Mouse (Mus musculus) lung, postnatal 25 days (tissue): ENCODE data around the gene Retn.

ENCODE experiments used
- DNase-seq: peaks from one replicate; pipeline ENCODE4 v3.0.0; 2022; ENCODE audit warnings: low spot score

Retn gene

DNA sequence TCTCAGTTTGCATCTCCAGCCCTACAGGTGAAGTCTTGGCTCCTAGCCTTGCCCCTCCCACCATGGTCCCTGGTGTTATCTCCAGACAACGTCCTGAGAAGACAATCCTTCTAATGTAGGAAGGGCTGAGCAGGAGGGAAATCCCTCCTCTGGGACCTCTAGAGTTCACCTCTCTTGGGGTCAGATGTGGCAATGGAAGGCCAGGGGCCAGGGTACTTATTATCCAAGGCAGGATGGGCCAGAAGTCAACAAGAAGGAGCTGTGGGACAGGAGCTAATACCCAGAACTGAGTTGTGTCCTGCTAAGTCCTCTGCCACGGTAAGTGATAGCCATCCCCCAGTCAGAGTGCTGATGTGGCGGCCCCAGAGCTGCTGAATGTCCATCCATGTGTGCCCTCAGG lies at the start of gene Retn:
Gene Retn (plus strand): TSS at position 245 of the 400 bp plus-strand sequence.
- no peak for DNase-seq

DNA sequence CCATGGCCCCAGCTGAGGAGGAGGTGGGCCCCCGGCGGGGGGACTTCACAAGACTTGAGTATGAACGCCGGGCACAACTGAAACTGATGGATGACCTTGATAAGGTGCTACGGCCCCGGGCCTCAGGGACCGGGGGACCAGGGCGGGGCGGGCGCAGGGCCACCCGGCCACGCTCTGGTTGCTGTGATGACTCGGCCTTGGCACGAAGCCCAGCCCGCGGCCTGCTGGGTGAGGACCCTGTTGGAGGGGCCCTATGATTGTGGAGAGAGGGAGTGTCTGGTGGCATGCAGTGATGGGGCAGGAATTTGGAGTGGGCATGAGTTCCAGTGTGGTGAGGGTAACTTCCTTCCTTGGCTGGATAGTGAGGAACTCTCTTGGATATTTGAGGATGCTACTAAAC lies 49.0 kb upstream of the Retn start:
- DNase-seq, result no peak

DNA sequence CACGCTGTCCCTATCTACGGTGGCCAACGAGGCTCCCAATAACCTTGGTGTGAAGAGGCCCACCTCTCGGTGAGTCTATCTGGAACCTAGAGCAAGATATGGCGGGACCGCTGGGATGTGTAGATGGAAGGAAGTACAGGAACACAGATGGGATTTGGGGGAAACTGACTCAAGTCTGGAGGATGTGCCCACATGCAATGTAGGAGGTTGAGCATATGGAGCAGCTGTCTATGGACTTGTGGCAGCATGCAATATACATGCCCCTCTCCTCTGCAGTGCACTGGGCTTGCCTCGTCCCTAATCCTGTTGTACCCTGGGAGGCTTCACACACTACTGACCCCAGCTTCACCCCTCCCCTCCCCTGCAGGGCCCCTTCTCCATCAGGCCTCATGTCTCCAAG lies 47.7 kb upstream of the Retn start:
- DNase-seq, result no peak

DNA sequence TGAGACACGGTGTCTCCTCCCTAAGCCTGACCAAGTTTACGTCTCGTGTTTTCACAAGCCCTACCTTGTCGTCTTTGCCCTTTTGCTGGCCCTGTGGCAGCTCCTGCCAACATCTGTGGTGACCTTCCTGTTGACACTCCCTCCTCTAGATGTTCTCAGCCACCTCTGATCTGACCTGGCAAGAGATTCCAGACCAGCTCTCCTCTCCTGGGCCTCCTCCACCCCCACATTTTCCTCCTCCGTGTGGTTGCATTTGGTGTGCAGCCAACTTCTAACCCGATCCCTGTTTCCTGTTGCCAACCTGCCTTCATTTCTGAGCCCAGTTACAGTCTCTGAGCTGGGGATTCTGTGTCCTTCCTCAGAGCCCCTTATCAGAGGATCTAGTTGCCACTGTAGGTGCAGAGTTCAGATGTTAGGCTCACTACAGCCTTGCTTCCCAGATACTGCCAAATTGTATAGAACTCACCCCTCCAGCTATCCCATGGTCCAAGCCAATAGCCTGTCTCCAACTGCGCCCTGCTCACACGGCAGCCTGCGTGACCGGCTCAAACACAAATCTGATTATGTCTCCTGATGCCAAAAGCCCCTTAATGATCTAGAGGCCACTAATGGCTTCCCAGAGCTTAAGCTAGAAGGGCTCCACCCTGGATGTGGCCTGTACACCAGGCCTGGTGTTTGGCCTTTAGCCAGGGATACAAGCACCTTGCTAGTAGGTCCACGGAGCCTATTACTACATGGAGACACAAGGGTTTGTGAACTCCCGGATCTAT lies 46.3 kb upstream of the Retn start:
- peak; percentile 67 for DNase-seq

DNA sequence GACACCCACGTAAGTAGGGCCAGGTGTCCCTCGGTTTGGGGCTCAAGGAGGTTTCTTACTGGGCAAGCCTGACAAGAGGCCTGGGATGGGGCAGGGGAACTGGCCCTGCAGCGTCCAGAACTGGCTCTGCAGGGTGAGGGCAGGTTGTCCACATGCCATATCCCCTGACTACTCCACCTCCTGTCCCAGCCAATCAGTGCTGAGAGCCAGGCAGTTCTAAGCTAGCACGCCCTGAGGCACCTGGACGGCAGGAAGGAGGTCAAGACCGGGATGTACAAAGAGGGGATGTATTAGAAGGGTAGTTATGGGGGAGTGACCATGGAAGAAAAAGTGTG lies 45.8 kb upstream of the Retn start:
- peak; percentile 60 for DNase-seq

DNA sequence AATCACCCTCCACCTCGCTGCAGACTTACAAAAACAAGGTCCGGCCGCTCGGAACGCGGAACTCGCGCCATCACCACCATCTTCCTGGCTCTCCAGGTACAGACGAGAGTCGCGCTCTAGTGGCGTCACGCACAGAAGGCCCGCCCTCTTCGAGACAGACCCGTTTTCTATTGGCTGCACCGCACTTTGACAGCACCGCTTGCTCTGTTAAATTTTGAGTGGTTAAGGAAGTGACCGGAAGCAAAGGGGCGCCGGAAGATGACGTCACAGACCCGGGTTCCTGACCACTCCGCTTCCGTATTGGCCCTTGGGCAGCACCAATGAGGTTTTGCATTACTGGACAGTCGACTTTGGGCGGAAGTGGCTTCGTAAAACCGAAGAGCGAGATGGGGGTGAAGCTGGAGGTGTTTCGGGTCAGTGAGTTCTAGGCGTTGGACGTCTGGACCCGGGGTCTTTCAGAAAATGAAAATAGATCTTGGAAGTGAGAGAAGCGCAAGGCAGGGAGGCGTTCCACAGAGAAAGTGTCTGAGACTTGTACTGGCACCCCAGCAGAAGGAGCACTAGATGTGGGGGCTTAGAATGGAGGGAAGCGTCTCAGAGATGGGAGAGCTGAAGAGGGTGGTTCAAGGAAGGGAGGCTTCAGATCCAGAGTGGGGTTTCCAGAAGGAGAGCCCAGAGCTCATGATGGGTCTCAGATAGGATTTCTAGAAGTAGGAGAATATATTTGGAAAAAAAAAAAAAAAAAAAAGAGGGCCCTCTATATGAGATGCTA lies 34.2 kb upstream of the Retn start, which contains the start of the genes Xab2 and Pet100:
Gene Xab2 (minus strand): TSS at position 118 of the 772 bp plus-strand sequence.
Gene Pet100 (plus strand): TSS at position 350 of the 772 bp plus-strand sequence.
- DNase-seq, result peak; percentile 99

DNA sequence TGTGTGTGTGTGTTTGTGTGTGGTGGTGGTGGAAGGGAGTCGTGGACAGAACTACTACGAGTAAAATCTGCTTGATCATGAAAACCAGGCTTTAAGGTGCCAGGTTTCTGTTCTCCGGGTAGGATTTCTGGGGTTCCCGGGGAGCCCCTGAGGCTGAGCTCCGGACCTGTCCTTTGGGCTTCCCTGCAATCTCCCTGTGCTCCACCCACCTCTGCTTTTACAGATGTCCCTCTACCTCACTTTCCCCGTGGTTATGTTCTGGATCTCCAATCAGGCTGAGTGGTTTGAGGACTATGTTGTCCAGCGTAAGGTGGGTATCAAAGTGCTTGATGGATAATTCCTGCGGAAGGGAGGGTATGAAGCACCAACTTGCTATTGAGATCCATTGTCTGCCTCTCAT lies 33.5 kb upstream of the Retn start:
- DNase-seq, result no peak

DNA sequence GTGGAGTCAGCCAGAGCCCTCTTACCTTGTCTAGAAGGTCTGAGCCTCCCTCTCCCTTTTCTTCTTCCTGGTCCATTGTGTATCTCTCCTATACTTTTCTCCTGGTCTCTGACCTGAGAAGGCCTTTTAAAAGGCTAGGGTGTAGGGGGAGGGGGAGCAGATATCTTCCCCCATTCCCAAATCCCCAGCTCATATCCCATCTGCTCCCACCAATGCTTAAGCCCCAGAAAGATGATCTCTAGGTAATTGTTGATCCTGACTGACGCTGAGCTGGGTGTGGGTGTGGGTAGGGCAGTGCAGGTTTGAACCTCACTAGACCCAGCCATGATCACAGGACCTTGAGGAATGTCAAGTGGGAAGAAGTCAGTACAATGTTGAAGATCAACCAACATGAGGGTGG lies 30.1 kb upstream of the Retn start, which contains the start of gene Pcp2:
Gene Pcp2 (minus strand): TSS at position 101 of the 400 bp plus-strand sequence.
- no peak for DNase-seq

DNA sequence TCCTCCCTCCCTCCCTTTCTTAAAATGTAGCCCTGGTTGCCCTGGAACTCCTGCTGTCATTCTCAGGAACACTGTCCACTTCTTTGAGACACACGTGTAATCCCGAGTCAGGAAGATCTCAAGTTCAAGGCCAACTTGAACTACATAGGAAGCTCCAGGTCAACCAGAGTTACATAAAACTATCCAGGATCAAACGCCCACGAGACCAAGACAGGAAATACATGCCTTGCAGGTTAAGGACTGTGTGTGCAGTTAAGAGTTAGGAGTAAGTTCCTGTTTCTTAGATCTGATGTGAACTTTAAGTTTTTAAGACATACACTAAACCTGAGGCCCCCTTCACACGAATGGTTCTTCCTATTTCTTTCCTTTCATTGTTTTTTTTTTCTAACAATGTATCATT lies 28.6 kb upstream of the Retn start:
- no peak for DNase-seq

DNA sequence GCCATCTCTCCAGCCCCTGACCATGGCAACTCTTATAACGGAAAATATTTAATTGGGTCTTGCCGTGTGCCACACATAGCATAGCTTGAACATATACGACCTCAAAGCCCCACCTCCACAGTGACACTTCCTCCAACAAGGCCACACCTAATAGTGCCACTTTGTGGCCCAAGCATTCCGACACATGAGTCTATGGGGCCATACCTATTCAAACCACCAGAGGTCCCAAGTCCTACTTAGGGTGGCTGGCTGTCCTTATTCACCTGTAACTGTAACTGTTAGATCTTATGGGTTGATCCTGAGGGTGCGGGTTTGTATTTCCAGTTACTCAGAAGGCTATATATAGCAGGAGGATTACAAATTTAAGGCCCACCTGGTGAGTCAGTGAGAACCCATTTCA lies 27.6 kb upstream of the Retn start:
- peak; percentile 24 for DNase-seq

DNA sequence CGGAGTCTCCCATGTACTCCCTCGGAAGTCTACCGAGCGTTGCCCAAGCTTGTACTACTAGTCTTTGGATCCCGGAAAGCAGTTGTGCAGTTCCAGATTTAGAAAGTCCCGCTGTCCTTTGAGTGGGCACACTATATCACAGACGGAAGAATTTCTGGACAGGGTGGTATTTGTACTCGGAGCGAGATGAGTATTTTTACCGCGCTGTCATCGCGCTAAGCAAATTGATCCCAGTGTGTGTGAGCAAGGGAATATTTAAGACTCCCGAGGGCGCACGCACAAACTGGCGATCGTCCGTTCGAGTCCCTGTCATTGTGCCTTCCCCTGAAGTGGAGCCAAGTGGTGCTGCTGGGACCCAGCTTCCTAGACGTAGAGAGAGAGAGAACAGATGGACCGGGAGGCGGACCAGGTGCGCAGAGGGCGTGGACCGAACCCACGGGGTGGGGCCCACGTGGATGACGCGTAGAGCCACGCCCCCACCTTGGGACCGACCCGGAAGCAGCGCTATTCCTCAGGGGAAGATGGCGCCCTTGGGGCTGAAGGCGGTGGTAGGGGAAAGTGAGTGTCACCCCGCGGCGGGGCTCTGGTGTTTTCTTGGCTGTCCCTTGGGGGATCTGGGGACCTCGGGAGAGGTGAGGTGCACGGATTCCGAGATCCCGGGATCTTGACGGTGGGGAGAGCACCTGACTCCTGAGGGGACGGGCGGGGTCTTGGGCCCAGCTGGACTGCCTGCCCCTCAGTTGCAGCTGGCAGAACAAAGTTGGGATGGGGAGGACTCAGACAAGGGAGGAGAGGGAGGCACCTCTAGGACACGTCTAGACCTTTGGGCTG lies 24.7 kb upstream of the Retn start, which contains the start of gene Stxbp2:
Gene Stxbp2 (plus strand): TSS at position 309 of the 831 bp plus-strand sequence.
- DNase-seq, result peak; percentile 85

DNA sequence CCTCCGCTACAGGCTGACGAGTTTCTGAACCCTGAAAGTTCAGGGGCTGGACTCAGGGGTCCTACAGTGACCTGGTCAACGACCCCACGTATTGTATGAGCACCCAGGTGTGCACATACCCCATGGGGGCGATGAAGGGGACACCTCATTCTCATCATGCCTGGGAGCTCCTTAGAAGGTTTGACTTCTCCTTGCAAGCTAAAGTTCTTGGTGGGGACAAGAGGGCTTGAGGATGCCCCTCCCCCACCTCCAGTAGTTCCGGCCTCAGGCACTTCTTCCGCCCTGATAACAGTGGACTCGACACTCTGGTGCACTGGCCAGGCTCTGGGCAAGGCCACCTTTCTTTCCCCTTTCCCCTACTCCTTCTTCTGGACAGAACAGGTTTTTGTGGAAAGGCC lies 24.1 kb upstream of the Retn start:
- DNase-seq, result peak; percentile 47

DNA sequence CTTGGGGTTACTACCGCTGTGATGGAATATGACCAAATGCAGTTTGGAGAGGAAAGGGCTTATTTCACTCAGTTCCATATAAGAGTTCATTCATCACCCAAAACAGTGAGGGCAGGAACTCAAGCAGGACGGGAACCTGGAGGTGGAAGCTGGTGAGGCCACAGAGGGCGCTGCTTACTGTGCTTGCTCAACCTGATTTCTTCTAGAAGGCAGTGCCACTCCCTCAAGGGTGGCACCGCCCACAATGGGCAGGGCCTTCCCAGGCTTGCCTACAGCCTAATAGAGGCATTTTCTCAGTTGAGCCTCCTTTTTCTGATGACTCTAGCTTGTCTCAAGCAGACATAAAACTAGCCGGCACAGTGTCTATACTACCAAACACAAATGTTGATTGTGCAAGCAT lies 9.8 kb upstream of the Retn start:
- peak; percentile 81 for DNase-seq

DNA sequence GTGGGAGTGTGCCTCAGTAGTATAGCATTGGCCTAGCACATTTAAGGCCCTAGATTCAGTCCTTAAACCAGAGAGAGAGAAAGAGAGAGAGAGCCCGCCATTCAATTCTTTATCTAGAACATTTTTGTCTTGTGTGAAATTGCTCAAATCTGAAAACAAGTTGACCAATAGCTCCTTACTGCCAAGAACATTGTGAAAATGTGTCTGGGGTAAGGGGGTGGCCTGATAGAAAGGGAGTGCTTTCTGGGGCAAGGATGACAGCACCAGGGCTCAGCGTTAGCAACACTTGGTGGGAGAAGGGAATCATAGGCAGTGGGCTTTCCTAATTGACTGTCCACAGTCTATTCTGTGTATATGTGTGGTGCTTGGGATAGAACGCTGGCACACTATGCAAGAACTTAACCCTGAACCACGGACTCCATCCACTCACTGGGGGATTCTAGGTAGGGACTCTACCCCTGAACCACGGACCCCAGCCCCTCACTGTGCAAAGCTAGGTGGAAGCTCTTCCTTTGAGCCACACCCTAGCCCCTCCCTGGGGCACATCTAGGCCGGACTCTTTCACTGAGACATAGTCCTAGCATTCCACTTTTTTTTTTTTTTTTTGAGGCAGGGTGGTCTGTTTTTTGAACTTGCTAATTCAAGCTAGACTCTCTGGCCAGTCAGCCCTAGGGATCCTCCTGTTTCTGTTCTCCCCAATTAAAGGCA lies 8.6 kb upstream of the Retn start:
- peak; percentile 33 for DNase-seq

DNA sequence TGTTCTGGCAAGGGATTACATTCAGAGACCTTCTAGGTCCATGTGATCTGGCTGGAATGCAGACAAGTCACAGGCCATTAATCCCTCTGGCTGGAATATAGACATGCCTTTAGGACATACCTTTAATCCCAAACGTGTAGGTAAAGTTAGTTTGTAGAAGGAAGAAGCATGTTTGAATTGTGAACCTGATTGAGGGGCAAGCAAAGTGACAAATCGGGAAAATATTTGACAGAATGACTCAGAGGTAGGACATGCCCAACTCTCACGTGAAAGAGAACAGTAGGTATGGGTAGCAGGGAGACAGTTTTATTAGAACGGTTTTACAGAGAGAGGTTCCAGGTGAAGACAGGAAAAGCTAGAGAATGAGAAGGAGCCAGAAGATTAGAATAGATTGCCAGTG lies 8.0 kb upstream of the Retn start:
- no peak for DNase-seq

DNA sequence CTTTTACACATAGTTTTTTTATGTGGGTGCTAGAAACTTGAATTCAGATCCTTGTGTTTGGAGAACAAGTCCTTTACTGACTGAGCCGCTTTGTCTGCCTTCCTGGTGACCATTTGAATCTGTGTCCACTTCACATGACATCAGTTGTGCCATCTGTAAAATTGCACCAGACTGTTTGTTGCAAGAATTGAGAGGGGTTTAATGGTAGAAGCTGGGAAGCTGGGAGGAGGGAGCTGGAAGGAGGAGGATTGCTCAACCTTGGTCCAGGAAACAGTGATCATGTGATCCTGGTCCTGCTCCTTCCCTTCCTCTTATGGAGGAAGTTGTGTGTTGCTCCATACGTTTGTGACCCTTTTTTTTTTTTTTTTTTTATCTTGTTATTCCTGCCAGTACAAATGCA lies 7.3 kb upstream of the Retn start:
- DNase-seq, result peak; percentile 38

DNA sequence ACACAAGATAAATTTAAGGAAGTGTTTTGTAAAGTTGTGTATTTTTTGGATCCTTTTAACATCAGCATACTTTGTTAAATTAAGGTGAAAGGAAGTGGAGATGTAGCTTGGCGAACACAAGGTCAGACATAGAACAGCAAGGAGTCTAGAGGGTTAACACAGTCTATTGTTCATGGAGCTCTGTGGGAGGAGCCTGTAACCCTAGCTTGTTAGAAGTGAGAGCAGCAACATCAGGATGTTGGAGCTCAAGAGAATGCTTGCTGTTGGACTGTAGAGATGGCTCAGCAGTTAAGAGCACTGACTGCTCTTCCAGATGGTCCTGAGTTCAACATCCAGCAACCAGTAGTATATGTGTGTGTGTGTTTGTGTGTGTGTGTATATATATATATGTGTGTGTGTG lies 6.6 kb upstream of the Retn start:
- DNase-seq, result no peak

DNA sequence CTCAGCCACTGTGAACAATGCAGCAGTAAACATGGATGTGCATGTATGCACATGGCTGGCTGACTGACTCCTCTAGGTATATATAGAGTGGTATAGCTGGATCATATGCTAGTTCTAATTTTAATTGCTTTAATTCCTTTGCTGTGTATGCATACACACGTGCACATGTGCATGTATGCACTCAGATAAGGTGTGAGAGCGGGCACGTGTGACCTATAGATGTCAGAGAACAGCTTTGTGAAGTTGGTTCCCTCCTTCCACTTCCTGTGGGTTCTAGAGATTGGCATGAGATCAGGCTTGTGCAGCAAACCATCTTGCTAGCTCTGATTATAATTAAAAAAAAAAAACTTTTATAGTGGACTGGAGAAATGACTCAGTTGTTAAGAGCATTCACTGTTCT lies 2.7 kb upstream of the Retn start:
- DNase-seq, result no peak

DNA sequence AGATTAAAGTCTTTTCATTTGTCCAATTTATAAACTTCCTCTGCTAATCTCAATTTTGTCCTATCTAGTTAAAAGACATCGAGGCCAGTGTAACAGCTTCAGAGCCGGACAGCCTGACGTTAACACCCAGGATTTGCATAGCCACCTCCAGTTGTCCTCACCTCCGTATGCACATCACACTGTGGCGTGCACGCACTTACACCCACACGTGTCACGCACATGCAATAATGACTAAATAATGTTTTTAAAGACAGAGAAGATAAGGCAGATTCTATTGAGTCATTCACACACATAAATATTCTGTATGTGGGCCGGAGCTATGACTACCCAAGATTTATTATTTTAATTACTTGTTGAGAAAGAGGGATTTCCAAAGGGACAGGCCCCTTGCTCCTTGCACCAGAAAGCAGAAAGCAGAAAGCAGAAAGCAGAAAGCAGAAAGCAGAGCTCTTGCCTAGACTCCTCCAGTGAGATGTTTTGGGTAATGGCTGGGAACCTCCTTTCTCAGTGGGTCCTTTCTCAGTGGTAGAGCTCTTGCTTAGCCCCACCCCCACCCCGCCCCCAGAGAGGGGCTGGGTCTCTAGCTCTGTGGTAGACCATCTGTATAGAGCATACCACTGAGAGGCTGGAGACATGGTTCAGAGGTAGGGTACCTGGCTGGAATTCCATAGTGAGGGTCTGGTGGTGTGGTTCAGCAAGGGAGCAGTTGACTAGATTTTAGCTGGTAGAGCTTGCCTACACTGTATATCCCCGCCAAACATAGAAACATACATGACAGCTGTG lies 653 bp upstream of the Retn start:
- DNase-seq, result no peak

DNA sequence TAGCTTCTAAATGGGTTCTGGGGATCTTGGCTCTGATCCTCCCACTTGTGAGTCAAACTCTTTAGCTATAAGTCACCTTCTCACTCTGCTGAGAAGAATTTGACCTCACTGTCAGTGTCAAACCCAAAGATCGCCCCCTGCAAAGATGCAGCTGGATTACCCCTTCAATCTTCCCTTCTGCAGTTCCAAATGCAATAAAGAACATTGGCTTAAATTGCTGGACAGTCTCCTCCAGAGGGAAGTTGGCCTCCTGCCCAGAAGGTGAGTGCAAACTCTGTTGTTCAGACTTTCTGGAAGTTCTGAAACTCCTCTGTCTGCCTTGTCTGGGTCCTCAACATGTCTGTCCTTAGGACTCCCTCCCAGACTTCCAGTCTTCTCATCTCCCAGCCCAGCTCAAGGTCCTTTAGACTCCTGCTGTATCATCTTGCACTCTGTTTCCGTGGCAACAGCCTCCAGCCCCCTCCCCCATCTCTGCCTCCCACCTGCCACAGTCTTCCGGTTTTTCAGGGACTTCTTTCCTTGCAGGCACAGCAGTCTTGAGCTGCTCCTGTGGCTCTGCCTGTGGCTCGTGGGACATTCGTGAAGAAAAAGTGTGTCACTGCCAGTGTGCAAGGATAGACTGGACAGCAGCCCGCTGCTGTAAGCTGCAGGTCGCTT lies 1.3 kb downstream of the Retn start:
- DNase-seq, result no peak
